Mouse (Mus musculus) heart, postnatal 0 days (tissue): ENCODE measurements around the gene Btn2a2. TPM values are rescaled to one million over a fixed set of nuclear protein-coding genes. Genes with fewer than 3 reads are reported as not detected.
A peak's percentile ranks its signal among the peaks of the same experiment; 100 is the strongest.

Experiments
- ATAC-seq: fragments of 200-750 bp; cut with Nextera tagmentation; 2 replicates; pipeline ENCODE4 v1.8.0; 2017; ENCODE audit warnings: low read depth, moderate number of reproducible peaks, moderate library complexity; ENCODE audit not compliant: insufficient read depth
- DNase-seq: peaks from one replicate; pipeline ENCODE4 v3.0.0-alpha.2; 2016; ENCODE audit warnings: low spot score
- H3K27ac ChIP-seq: fragments of 300-500 bp; sonication (generic); 2 replicates; pipeline ENCODE4 v1.5.1; 2014; ENCODE audit warnings: low read depth, mild to moderate bottlenecking
- H3K27me3 ChIP-seq: fragments of 300-500 bp; sonication (generic); 2 replicates; pipeline ENCODE4 v1.6.1; 2014; ENCODE audit warnings: low read length, mixed read lengths; ENCODE audit not compliant: control insufficient read depth, insufficient read depth
- H3K36me3 ChIP-seq: fragments of 300-500 bp; sonication (generic); replicated peaks from 2 replicates; pipeline ENCODE4 v1.6.1; 2014; ENCODE audit warnings: low read length, mixed read lengths; ENCODE audit not compliant: control insufficient read depth, insufficient read depth
- H3K4me1 ChIP-seq: fragments of 300-500 bp; sonication (generic); 2 replicates; pipeline ENCODE4 v1.6.1; 2014; ENCODE audit warnings: antibody characterized with exemption; ENCODE audit not compliant: control insufficient read depth, insufficient read depth
- H3K4me2 ChIP-seq: fragments of 300-500 bp; sonication (generic); 2 replicates; pipeline ENCODE4 v1.6.1; 2014; ENCODE audit warnings: low read depth, mild to moderate bottlenecking, low read length, moderate library complexity
- H3K4me3 ChIP-seq: fragments of 300-500 bp; sonication (generic); 2 replicates; pipeline ENCODE4 v1.5.1; 2014; ENCODE audit warnings: low read depth, low read length
- H3K9ac ChIP-seq: fragments of 300-500 bp; sonication (generic); replicated peaks from 2 replicates; pipeline ENCODE4 v1.6.1; 2014; ENCODE audit warnings: low read depth, low read length, mixed read lengths
- H3K9me3 ChIP-seq: fragments of 300-500 bp; sonication (generic); replicated peaks from 2 replicates; pipeline ENCODE4 v1.6.1; 2016; ENCODE audit warnings: low read length; ENCODE audit not compliant: control insufficient read depth
- CTCF ChIP-seq: IDR thresholded peaks from 2 replicates; pipeline ENCODE4 v1.5.1; 2016; ENCODE audit warnings: antibody characterized with exemption, control low read depth, low read depth
- EP300 ChIP-seq: IDR thresholded peaks from 2 replicates; pipeline ENCODE4 v1.6.1; 2016; ENCODE audit warnings: antibody characterized with exemption, low read depth
- WGBS: fragments of 180-500 bp; shearing (Covaris S2); extraction: QIAGEN DNeasy Blood & Tissue Kit; methylation state at CpG from one replicate; pipeline ENCODE4 v1.1.7; 2014; 5-methylcytosine and 5-hydroxymethylcytosine counted together
- polyA plus RNA-seq: library from polyadenylated mRNA; unstranded; fragments of >200 nt; fragmentation: Nextera tagmentation; extraction: Ambion mirVana; gene quantifications from 2 replicates; pipeline ENCODE4 v1.2.1, GENCODE M21; 2015
- total RNA-seq: library from RNA; depleted of rRNA; stranded (reverse); fragments of >200 nt; gene quantifications from 2 replicates; pipeline ENCODE4 v1.2.3, GENCODE M21; 2014; ENCODE audit warnings: low replicate concordance

Gene Btn2a2
- total and polyA plus RNA-seq, 2 experiments from 2014 or later, result 0.15 TPM; not detected in 1

GRCm38 (mm10) chr13:23499943-23500342, 11.3 kb upstream of the Btn2a2 start:
- no peak for TF ChIP-seq EP300
- TF ChIP-seq CTCF, result no peak
- ATAC-seq, result no peak
- Histone ChIP-seq H3K4me2 (no peak overlapping the region), H3K27ac (no peak overlapping the region), H3K27me3 (no peaks in the 10 kb centered on the region), H3K4me1 (0 out of 2 replicates have a peak, but pooled peaks cover 9% of the 10 kb centered on the region), H3K4me3 (no peak overlapping the region), H3K36me3 (no peaks in the 10 kb centered on the region), H3K9me3 (no peaks in the 10 kb centered on the region), H3K9ac (no peak overlapping the region)
- 39% methylated on average over 7 of the region's 7 CpGs for WGBS
- DNase-seq, result no peak

DNA sequence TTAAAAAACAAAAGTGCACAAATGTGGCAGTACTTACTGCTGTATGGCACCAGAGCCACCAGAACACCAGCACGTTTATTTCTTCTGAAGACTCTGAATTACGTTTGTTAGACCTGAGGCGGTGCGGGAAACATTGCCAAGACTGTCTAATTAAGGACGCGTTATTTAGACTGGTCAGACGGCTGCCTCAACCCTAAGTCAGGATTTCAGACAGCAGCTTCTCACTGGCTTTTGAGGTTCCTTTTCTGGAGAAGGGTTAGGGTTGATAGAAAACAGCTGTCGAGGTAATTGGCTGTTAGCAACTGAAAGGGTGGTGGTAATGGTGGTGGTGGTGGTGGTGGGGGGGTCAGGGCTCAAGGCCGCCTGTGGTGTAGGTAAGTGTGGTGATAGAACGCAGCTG, 10.0 kb upstream of the Btn2a2 start:
- ATAC-seq, result no peak
- Histone ChIP-seq H3K9me3 (no peaks in the 10 kb centered on the region), H3K4me1 (0 out of 2 replicates have a peak, but pooled peaks cover 4% of the 10 kb centered on the region), H3K27ac (no peak overlapping the region), H3K4me3 (peak overlapping the region; percentile 24), H3K9ac (no peak overlapping the region), H3K36me3 (no peaks in the 10 kb centered on the region), H3K4me2 (peak overlapping the region; percentile 50), H3K27me3 (no peaks in the 10 kb centered on the region)
- DNase-seq, result no peak
- 8% methylated on average over 10 of the region's 10 CpGs for WGBS
- TF ChIP-seq CTCF, result no peak
- TF ChIP-seq EP300, result no peak

- WGBS, result 17% methylated on average over 19 of the region's 19 CpGs
- Histone ChIP-seq H3K4me2 (peak overlapping the region; percentile 50), H3K27me3 (no peaks in the 10 kb centered on the region), H3K4me1 (0 out of 2 replicates have a peak, but pooled peaks cover 3% of the 10 kb centered on the region), H3K36me3 (no peaks in the 10 kb centered on the region), H3K27ac (no peak overlapping the region), H3K9ac (no peak overlapping the region), H3K4me3 (peak overlapping the region; percentile 24), H3K9me3 (no peaks in the 10 kb centered on the region)
- DNase-seq (no peak), ATAC-seq (no peak)
- TF ChIP-seq CTCF, result no peak
- TF ChIP-seq EP300, result no peak
Measured at GRCm38 (mm10) chr13:23497656-23498321, 9.1 kb upstream of the Btn2a2 start.

GRCm38 (mm10) chr13:23495526-23495925, 6.9 kb upstream of the Btn2a2 start:
- no peak for TF ChIP-seq CTCF
- TF ChIP-seq EP300, result no peak
- 79% methylated on average over 6 of the region's 6 CpGs for WGBS
- H3K9me3 ChIP-seq, result no peaks in the 10 kb centered on the region
- no peak overlapping the region for H3K9ac ChIP-seq
- H3K4me1 ChIP-seq, result no peaks in the 10 kb centered on the region
- H3K4me2 ChIP-seq, result no peak overlapping the region
- H3K4me3 ChIP-seq, result no peak overlapping the region
- no peaks in the 10 kb centered on the region for H3K36me3 ChIP-seq
- ATAC-seq, result no peak
- H3K27ac ChIP-seq, result no peak overlapping the region
- DNase-seq, result no peak
- no peaks in the 10 kb centered on the region for H3K27me3 ChIP-seq

- no peak for ATAC-seq
- Histone ChIP-seq H3K9ac (no peak overlapping the region), H3K27ac (no peak overlapping the region)
Measured at GRCm38 (mm10) chr13:23491990-23492389, 3.3 kb upstream of the Btn2a2 start.

GRCm38 (mm10) chr13:23491263-23491662, 2.6 kb upstream of the Btn2a2 start:
- TF ChIP-seq EP300, result no peak
- TF ChIP-seq CTCF, result no peak
- Histone ChIP-seq H3K36me3 (no peaks in the 10 kb centered on the region), H3K4me2 (no peak overlapping the region), H3K4me3 (no peak overlapping the region), H3K9me3 (no peaks in the 10 kb centered on the region), H3K27me3 (no peaks in the 10 kb centered on the region), H3K27ac (no peak overlapping the region), H3K4me1 (no peaks in the 10 kb centered on the region), H3K9ac (no peak overlapping the region)
- WGBS, result 22% methylated on average over 1 of the region's 1 CpGs
- DNase-seq, result no peak
- ATAC-seq, result no peak

More at GRCm38 (mm10) chr13:23491990-23492389, 3.3 kb upstream of the Btn2a2 start:
- 10% methylated on average over 14 of the region's 14 CpGs for WGBS
- Histone ChIP-seq H3K4me3 (peak overlapping the region; percentile 38), H3K4me2 (peak overlapping the region; percentile 55), H3K9me3 (no peaks in the 10 kb centered on the region), H3K36me3 (no peaks in the 10 kb centered on the region), H3K27me3 (no peaks in the 10 kb centered on the region), H3K4me1 (no peaks in the 10 kb centered on the region)
- DNase-seq, result no peak
- no peak for TF ChIP-seq EP300
- TF ChIP-seq CTCF, result no peak
